Mouse (Mus musculus) embryonic fibroblast, embryonic 13.5 days (primary cell): Measurements from ENCODE around the gene Zfyve28.

Experiments used
- CTCF ChIP-seq: IDR thresholded peaks from 2 replicates; pipeline ENCODE4 v1.5.1; 2011; ENCODE audit warnings: mild to moderate bottlenecking, control low read depth, low read length, moderate library complexity, borderline replicate concordance; ENCODE audit not compliant: insufficient read depth
- POLR2A ChIP-seq: IDR thresholded peaks from 2 replicates; pipeline ENCODE4 v1.6.1; 2011; ENCODE audit warnings: low read depth, mild to moderate bottlenecking, control low read depth, low read length, moderate library complexity

DNA sequence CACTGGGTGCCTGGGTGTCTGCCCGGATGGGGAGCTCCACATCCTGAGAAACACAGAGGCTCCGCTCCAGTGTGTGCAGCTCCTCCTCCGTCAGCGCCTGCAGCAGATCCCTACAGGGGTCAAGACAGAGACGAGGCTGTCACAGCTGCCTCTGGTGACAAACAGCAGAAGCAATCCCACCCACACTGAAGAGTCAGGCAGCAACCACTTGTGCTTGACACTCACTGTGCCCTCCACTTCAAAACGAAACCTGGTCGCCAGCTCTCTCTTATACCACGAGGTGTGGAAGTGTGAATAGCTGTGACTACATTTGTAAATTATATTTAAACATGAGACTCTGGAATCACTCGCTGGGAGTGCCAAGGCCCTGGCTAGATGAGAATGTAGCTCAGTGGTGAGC is 70.5 kb downstream of the Zfyve28 start:
- no peak for TF ChIP-seq CTCF
- TF ChIP-seq POLR2A, result no peak
